ENCODE assay signal across 9 mouse cellular contexts in the genomic region with DNA sequence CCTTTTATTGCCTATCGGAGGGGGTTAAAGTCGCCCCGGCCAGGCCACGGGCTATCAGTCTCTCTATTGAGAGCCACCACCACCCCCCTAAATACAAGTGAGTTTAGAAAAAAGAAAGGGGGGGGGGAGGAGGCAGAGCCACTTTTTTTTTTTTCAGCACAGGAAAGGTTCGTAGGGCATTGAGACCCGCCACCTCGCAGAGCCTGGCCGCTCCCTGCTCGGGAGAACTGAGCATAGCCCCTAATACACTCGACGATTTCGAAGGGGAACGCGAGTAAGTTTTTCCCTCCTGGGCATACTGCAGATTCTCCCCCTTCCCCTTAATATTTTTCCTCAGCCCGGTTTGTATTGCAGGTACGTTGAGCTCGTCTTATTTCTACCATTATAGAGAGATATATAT. TPM values are rescaled to one million over a fixed set of nuclear protein-coding genes. Genes with fewer than 3 reads are reported as not detected.
DNase-seq lines count a peak whose midpoint lies in the region; ATAC-seq and TF ChIP-seq lines count a peak whose summit lies in the region.
"Had no signal": no experiment of that assay in that cellular context is flagged by ENCODE, and none has a peak within 500 bp of the region (broad histone marks: within the 10 kb centered on the region; RNA-seq: fewer than 3 reads in every experiment).

No protein-coding gene starts in this region.

- H3K36me3 ChIP-seq in spleen, adult 2 months (ENCODE audit: control insufficient read depth, insufficient read depth, low read length): no peaks in the 10 kb centered on the region
- H3K36me3 ChIP-seq in liver, embryonic 15.5 days (replicated peaks): no peaks in the 10 kb centered on the region

- peak; percentile 47 for DNase-seq in embryo, embryonic 10 days (ENCODE audit: low spot score)
- no peak for DNase-seq in embryo, embryonic 10.5 days (ENCODE audit: low spot score)
- DNase-seq in spleen, adult 2 months (ENCODE audit: low read depth in 1 of 2, low spot score in 2 of 2): no peak
- no peak for DNase-seq in spleen, postnatal 4 days (ENCODE audit: low spot score in 2 of 2)
- no peak for DNase-seq in adrenal gland, adult 18-20 months (ENCODE audit: low spot score in 2 of 2)
- no peak for DNase-seq in cerebellum, adult 2 months
- DNase-seq in cerebellum, postnatal 25 days: no peak

- H3K9me3 ChIP-seq in liver, embryonic 15.5 days (replicated peaks): no peaks in the 10 kb centered on the region

- H3K4me3 ChIP-seq in spleen, adult 2 months (ENCODE audit: extremely low read depth, insufficient read depth, insufficient read length): 0 out of 2 replicates have a peak overlapping the region, but pooled peaks have one; percentile 51
- H3K4me3 ChIP-seq in liver, embryonic 15.5 days (replicated peaks): peak overlapping the region; percentile 39
- no peak overlapping the region for H3K4me3 ChIP-seq in cerebellum, adult 2 months (replicated peaks; ENCODE audit: insufficient read depth, low read depth, low read length)

- peaks cover 40% of the 10 kb centered on the region for H3K27me3 ChIP-seq in spleen, adult 2 months (ENCODE audit: control insufficient read depth, insufficient read depth, low read length)
- peaks cover 96% of the 10 kb centered on the region for H3K27me3 ChIP-seq in liver, embryonic 15.5 days
- H3K27me3 ChIP-seq in cerebellum, adult 2 months (ENCODE audit: control insufficient read depth, insufficient read depth, low read length): peaks cover 11% of the 10 kb centered on the region; the same call in 1 of the 2 replicates

- 5% methylated on average over 17 of the region's 17 CpGs for WGBS in spleen, adult 2 months
- 1% methylated on average over 17 of the region's 17 CpGs for WGBS in liver, embryonic 15.5 days (ENCODE audit: insufficient replicate concordance)
- WGBS in cerebellum, adult 2 months: 3% methylated on average over 17 of the region's 17 CpGs

- no peak for TF ChIP-seq POLR2A in spleen, adult 2 months (IDR thresholded peaks at IDR 0.05; ENCODE audit: low read depth, low read length)
- no peak for TF ChIP-seq POLR2A in cerebellum, adult 2 months (IDR thresholded peaks at IDR 0.05; ENCODE audit: borderline replicate concordance, insufficient read depth, low read length)

- peaks cover 7% of the 10 kb centered on the region for H3K4me1 ChIP-seq in spleen, adult 2 months (ENCODE audit: control insufficient read depth, insufficient read depth, insufficient read length)
- peaks cover 11% of the 10 kb centered on the region for H3K4me1 ChIP-seq in liver, embryonic 15.5 days (replicated peaks)
- no peaks in the 10 kb centered on the region for H3K4me1 ChIP-seq in cerebellum, adult 2 months (ENCODE audit: control insufficient read depth, insufficient read depth, low read length)

- no peak overlapping the region for H3K27ac ChIP-seq in spleen, adult 2 months (ENCODE audit: insufficient read depth, low read length)
- H3K27ac ChIP-seq in liver, embryonic 15.5 days (replicated peaks): no peak overlapping the region
- no peak overlapping the region for H3K27ac ChIP-seq in cerebellum, adult 2 months (ENCODE audit: insufficient read depth, low read length)

- no peak overlapping the region for H3K9ac ChIP-seq in liver, embryonic 15.5 days

- peak overlapping the region; percentile 70 for H3K4me2 ChIP-seq in liver, embryonic 15.5 days

- TF ChIP-seq CTCF in spleen, adult 2 months (IDR thresholded peaks at IDR 0.05; ENCODE audit: extremely low read depth, insufficient read depth, insufficient read length, insufficient replicate concordance): no peak
- no peak for TF ChIP-seq CTCF in cerebellum, adult 2 months (IDR thresholded peaks at IDR 0.05; ENCODE audit: borderline replicate concordance, insufficient read depth, low read depth, low read length)

- no peak for ATAC-seq in liver, embryonic 15.5 days (ENCODE audit: insufficient read depth)

RNA-seq across cellular contexts. Expression of gene Sp8, which starts 1.3 kb away (rescaled TPM):
- polyA plus RNA-seq in spleen, adult 2 months (2012; rRNA removed): not detected in 2 replicates
- polyA plus RNA-seq in liver, embryonic 15.5 days (2015; fragmentation: Nextera tagmentation; extraction: Ambion mirVana): not detected in 2 replicates
- total RNA-seq in adrenal gland, adult 18-20 months (2021): not detected
- polyA plus RNA-seq in cerebellum, adult 2 months (2012; rRNA removed): 0.08 and 0.13 TPM in 2 replicates
- total RNA-seq: hematopoietic stem cell, adult 5-6 weeks had no signal
